Mouse (Mus musculus) embryonic facial prominence, embryonic 14.5 days (tissue): ENCODE measurements around the gene Nemf. TPM values are rescaled to one million over a fixed set of nuclear protein-coding genes. Genes with fewer than 3 reads are reported as not detected.

Experiments
- ATAC-seq: fragments of 200-750 bp; cut with Nextera tagmentation; 2 replicates; pipeline ENCODE4 v1.8.0; 2017; ENCODE audit warnings: low read depth, moderate number of reproducible peaks, moderate TSS enrichment
- DNase-seq: peaks from one replicate; pipeline ENCODE4 v3.0.0-alpha.2; 2015; ENCODE audit warnings: low spot score
- H3K27ac ChIP-seq: fragments of 300-500 bp; sonication (generic); replicated peaks from 2 replicates; pipeline ENCODE4 v1.5.1; 2014; ENCODE audit warnings: low read depth, mild to moderate bottlenecking, low read length, moderate library complexity
- H3K27me3 ChIP-seq: fragments of 300-500 bp; sonication (generic); replicated peaks from 2 replicates; pipeline ENCODE4 v1.6.1; 2014; ENCODE audit warnings: low read length; ENCODE audit not compliant: control insufficient read depth, insufficient read depth
- H3K36me3 ChIP-seq: fragments of 300-500 bp; sonication (generic); 2 replicates; pipeline ENCODE4 v1.6.1; 2014; ENCODE audit warnings: low read length, mixed read lengths; ENCODE audit not compliant: control insufficient read depth, insufficient read depth
- H3K4me1 ChIP-seq: fragments of 300-500 bp; sonication (generic); 2 replicates; pipeline ENCODE4 v1.6.1; 2014; ENCODE audit warnings: antibody characterized with exemption, low read length; ENCODE audit not compliant: control insufficient read depth, insufficient read depth
- H3K4me2 ChIP-seq: fragments of 300-500 bp; sonication (generic); 2 replicates; pipeline ENCODE4 v1.6.1; 2014; ENCODE audit warnings: low read depth, mild to moderate bottlenecking, low read length, moderate library complexity, mixed read lengths
- H3K4me3 ChIP-seq: fragments of 300-500 bp; sonication (generic); 2 replicates; pipeline ENCODE4 v1.5.1; 2014; ENCODE audit warnings: low read depth, mild to moderate bottlenecking, low read length
- H3K9ac ChIP-seq: fragments of 300-500 bp; sonication (generic); 2 replicates; pipeline ENCODE4 v1.6.1; 2014; ENCODE audit warnings: low read depth, mild to moderate bottlenecking, low read length, moderate library complexity, mixed read lengths
- H3K9me3 ChIP-seq: fragments of 300-500 bp; sonication (generic); 2 replicates; pipeline ENCODE4 v1.6.1; 2016; ENCODE audit warnings: low read length; ENCODE audit not compliant: control insufficient read depth
- WGBS: fragments of 180-500 bp; shearing (Covaris S2); extraction: QIAGEN DNeasy Blood & Tissue Kit; methylation state at CpG from one replicate; pipeline ENCODE4 v1.1.7; 2014; 5-methylcytosine and 5-hydroxymethylcytosine counted together
- polyA plus RNA-seq: library from polyadenylated mRNA; unstranded; fragments of >200 nt; fragmentation: Nextera tagmentation; extraction: Ambion mirVana; gene quantifications from 2 replicates; pipeline ENCODE4 v1.2.1, GENCODE M21; 2014

Nemf gene
- polyA plus RNA-seq, 1 experiment from 2014 or later, result 65.8 TPM

DNA sequence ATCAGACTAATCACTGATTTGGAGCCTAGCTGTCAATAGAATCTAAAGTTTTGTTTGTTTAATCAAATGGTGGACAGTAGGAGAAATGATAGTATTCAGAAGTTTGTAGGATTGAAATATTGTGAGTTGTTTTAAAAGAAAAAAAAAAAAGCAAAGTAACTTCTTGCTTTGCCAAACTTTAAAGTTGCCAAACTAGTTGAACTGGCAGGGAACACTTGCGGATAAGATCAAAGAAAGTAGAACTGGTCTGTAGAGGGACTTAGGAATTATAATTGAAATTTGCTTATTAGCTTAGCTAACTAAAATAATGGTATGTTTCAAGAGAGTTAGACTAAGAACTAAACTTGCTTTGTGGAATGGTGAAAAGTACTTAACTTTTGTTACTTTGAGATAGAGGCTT is 20.2 kb upstream of the Nemf start:
- Histone ChIP-seq H3K27me3 (no peaks in the 10 kb centered on the region), H3K4me2 (no peak overlapping the region), H3K4me3 (no peak overlapping the region), H3K27ac (no peak overlapping the region), H3K9me3 (no peaks in the 10 kb centered on the region), H3K9ac (no peak overlapping the region), H3K36me3 (peaks cover 27% of the 10 kb centered on the region), H3K4me1 (peaks cover 19% of the 10 kb centered on the region; the same call in 1 of the 2 replicates)
- ATAC-seq (no peak), DNase-seq (no peak)
- 81% methylated on average over 1 of the region's 1 CpGs for WGBS

DNA sequence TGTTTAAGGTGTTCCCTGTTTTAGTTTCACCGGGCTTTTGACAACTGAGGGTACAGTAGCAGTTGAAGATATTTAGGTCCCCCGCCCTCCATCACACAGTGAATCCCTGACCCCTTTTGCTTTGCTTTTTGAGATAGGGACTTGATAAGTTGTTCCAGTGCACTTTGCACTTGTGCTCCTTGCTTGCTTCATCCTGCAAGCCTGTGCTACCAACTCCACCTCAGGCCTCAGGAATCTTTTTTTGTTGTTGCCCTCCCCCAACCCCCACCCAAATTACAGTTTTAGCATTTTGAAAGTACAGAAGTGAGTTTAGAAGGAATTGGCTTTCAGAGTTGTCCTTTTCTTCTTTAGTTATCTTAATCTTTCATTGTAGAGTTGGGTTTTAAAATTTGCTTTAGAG is 19.2 kb upstream of the Nemf start:
- Histone ChIP-seq H3K27me3 (no peaks in the 10 kb centered on the region), H3K4me1 (peaks cover 19% of the 10 kb centered on the region; the same call in 1 of the 2 replicates), H3K27ac (no peak overlapping the region), H3K9ac (no peak overlapping the region), H3K4me2 (peak overlapping the region; percentile 26), H3K4me3 (no peak overlapping the region), H3K36me3 (peaks cover 27% of the 10 kb centered on the region), H3K9me3 (no peaks in the 10 kb centered on the region)
- 85% methylated on average over 2 of the region's 2 CpGs for WGBS
- DNase-seq, result no peak
- ATAC-seq, result no peak

DNA sequence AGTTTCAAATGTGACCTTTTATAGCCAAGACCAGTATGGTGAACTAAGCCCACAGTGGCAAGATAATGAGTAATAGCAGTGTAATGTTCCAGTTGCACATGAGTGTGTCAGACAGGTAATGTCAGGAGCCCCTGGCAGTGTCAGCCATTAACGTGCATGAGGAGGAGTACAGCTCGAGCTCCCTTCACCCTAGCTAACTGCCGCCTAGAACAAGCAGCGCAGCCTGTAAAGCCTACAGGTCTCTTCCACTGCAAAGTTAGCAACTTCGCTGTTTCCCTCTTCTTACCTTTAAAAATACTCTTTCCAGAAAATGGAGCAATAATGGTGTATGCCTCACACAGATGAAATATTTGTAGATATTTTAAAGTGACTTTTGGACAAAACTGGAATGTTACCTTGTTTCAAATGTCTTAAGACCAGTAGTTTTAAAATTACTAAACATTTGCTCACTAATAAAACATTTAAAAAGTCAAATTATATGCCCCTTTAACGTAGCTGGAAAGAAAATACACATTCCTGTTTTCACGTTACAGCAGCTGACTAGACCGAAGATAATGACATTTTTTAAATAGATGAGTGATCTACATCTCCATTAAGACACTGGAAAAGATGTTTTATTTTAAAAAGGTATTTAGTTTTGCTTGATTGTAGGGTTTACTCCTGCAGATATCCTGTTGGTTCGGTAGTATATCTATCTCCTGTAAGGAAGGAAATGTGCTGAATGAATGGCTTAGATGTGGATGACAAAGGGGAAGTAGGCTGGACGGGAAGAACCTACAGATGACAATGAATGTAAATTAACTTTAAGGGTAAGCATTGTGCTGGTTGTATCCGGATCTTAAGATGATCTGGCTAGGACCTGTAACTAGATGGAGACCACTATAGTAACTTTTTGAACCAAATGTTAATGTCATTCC is 17.1 kb upstream of the Nemf start:
- 42% methylated on average over 11 of the region's 11 CpGs for WGBS
- H3K27me3 ChIP-seq, result no peaks in the 10 kb centered on the region
- H3K27ac ChIP-seq, result no peak overlapping the region
- peak overlapping the region; percentile 100 for H3K4me3 ChIP-seq
- H3K9ac ChIP-seq, result peak overlapping the region; percentile 99
- no peaks in the 10 kb centered on the region for H3K9me3 ChIP-seq
- ATAC-seq (no peak), DNase-seq (no peak)
- peak overlapping the region; percentile 92 for H3K4me2 ChIP-seq
- H3K36me3 ChIP-seq, result peaks cover 27% of the 10 kb centered on the region
- H3K4me1 ChIP-seq, result peaks cover 19% of the 10 kb centered on the region; the same call in 1 of the 2 replicates

DNA sequence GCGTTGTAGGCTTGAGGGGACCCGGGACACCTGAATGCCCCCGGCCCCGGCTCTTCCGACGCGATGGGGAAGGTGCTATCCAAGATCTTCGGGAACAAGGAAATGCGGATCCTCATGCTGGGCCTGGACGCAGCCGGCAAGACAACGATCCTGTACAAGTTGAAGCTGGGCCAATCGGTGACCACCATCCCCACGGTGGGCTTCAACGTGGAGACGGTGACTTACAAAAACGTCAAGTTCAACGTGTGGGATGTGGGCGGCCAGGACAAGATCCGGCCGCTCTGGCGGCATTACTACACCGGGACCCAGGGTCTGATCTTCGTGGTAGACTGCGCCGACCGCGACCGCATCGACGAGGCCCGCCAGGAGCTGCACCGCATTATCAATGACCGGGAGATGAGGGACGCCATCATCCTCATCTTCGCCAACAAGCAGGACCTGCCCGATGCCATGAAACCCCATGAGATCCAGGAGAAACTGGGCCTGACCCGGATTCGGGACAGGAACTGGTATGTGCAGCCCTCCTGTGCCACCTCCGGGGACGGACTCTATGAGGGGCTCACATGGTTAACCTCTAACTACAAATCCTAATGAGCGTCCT is 15.9 kb upstream of the Nemf start:
- WGBS, result under 1% methylated on average over 37 of the region's 42 CpGs
- ATAC-seq (0 out of 2 replicates have a peak, but pooled peaks have one; percentile 0), DNase-seq (no peak)
- Histone ChIP-seq H3K4me1 (peaks cover 19% of the 10 kb centered on the region; the same call in 1 of the 2 replicates), H3K4me3 (peak overlapping the region; percentile 100), H3K9ac (peak overlapping the region; percentile 99), H3K9me3 (no peaks in the 10 kb centered on the region), H3K27ac (peak overlapping the region; percentile 95), H3K27me3 (no peaks in the 10 kb centered on the region), H3K36me3 (peaks cover 27% of the 10 kb centered on the region), H3K4me2 (peak overlapping the region; percentile 92)

DNA sequence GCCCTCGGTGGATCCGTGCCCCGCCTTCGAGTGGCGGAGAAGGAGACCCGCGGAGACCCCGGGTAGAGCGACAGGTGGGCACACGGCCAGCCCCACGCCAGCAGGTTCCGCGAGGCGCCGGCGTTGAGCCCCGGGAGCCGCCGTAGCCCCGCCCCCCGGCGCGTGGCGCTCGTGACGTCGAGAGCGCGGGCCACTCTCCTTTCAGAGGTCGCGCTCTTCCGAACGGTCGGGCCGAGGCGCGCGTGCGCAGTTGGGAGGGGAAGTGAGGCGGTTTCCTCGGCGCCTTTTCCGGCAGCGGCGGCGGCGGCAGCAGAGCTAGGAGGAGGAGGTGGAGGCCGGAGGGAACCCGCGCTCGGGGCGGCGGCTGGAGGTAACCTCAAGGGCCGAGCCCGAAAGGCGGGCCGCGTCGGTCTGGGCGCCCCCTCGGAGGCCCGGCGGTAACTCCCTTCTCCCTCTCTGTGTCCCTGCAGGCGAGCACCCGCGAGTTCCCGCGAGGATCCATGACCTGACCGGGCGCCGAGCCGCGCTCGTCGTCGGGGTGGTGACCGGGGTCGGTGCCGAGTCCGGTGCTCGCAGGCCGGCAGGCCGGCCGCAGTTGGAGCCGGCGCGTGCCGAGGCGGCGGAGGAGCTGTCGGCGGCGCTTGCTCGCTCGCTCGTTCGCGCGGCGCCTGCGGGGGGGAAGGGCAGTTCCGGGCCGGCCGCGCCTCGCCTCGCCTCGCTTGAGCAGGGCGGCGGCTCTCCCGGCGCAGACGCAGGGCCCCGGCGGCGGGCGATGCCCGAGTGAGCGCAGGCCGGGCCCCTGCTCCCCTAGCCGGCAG is 15.1 kb upstream of the Nemf start, which contains the start of the genes Arf6 and Gm9887:
TSS of gene Arf6 (plus strand) at position 297 of the 818 bp plus-strand sequence.
TSS of gene Gm9887 (minus strand) at position 605 of the 818 bp plus-strand sequence.
- peak within 1 kb of the TSS; percentile 99 for H3K9ac ChIP-seq
- DNase-seq, result peak; percentile 97
- H3K9me3 ChIP-seq, result no peaks in the 10 kb centered on the region
- peak within 1 kb of the TSS; percentile 92 for H3K4me2 ChIP-seq
- H3K4me1 ChIP-seq, result peaks cover 19% of the 10 kb centered on the region; the same call in 1 of the 2 replicates
- peak within 1 kb of the TSS; percentile 100 for H3K4me3 ChIP-seq
- peaks cover 23% of the 10 kb centered on the region for H3K36me3 ChIP-seq
- peak; percentile 96 for ATAC-seq
- 2% methylated on average over 9 of the region's 121 CpGs for WGBS
- H3K27ac ChIP-seq, result peak within 1 kb of the TSS; percentile 95
- no peaks in the 10 kb centered on the region for H3K27me3 ChIP-seq

DNA sequence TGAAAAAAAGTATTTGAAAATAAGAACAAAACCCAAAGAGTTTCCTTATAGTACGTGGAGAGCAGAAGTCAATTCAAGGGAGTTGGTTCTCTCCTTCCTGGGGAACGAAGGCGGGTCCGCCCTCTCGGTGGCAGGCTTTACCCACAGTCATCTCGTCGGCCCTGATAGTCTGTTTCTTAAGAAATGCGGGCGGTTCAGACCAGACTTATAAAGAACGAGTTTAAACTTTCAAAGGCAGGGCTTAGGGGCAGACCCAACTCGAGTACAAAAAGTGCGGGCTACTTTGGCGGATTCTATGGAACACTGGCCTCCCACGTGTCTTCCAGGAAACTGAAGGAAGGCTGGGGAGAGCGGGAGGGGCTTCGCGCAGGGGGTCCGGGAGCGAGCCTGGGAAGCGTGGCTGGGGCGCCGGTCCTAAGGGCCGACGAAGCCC is 14.5 kb upstream of the Nemf start:
- Histone ChIP-seq H3K27me3 (no peaks in the 10 kb centered on the region), H3K4me1 (peaks cover 19% of the 10 kb centered on the region; the same call in 1 of the 2 replicates), H3K4me2 (peak overlapping the region; percentile 92), H3K4me3 (peak overlapping the region; percentile 100), H3K27ac (peak overlapping the region; percentile 95), H3K9ac (peak overlapping the region; percentile 99), H3K36me3 (peaks cover 23% of the 10 kb centered on the region), H3K9me3 (no peaks in the 10 kb centered on the region)
- ATAC-seq (peak; percentile 88), DNase-seq (peak; percentile 93)
- under 1% methylated on average over 24 of the region's 24 CpGs for WGBS

DNA sequence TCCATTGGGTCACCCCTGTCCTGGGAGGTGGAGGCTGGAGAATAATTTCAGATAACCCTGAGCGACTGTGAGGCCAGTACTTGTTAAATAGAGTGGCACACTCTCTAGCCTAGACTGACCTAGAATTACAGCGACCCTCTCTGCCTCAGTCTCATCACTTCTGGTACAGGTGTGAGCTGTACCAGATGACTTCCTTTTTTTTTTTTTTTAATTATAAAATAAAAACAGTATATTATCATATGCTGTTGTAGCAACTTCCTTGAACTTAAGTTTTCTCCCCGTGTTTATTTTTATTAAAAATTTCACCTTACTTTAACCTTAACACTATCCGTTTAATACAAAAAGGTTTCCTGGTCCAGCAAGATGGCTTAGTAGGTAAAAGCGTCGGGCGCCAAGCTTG is 14.0 kb upstream of the Nemf start:
- Histone ChIP-seq H3K9me3 (no peaks in the 10 kb centered on the region), H3K27me3 (no peaks in the 10 kb centered on the region), H3K27ac (peak overlapping the region; percentile 95), H3K9ac (peak overlapping the region; percentile 99), H3K4me1 (peaks cover 15% of the 10 kb centered on the region; the same call in 1 of the 2 replicates), H3K4me3 (peak overlapping the region; percentile 100), H3K4me2 (peak overlapping the region; percentile 92), H3K36me3 (peaks cover 19% of the 10 kb centered on the region)
- DNase-seq (no peak), ATAC-seq (no peak)
- 10% methylated on average over 7 of the region's 7 CpGs for WGBS

DNA sequence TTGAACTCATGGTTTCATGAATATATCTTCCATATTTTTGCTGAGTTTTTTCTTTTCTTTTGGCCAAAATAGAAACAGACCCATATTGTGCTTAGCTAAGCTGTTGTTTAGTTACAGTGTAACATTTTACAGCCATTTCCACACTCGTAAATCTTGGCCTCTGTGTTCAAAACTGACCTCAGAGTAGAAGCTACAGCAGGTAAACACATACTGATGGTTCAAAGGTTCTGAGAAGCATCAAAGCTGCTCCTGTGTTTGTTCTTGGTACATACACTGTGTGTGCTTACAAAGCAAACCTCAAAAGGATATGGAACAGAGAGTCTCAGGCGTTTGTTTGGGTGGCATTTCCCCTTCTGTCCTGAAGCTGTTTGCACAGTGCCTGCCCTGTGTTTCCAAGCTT is 10.6 kb upstream of the Nemf start:
- Histone ChIP-seq H3K27me3 (no peaks in the 10 kb centered on the region), H3K9ac (no peak overlapping the region), H3K9me3 (no peaks in the 10 kb centered on the region), H3K4me2 (no peak overlapping the region), H3K27ac (no peak overlapping the region), H3K36me3 (no peaks in the 10 kb centered on the region), H3K4me3 (no peak overlapping the region), H3K4me1 (peaks cover 5% of the 10 kb centered on the region)
- no peak for ATAC-seq
- WGBS, result 48% methylated on average over 2 of the region's 2 CpGs
- DNase-seq, result no peak
